Mouse (Mus musculus) adrenal gland, adult 8-10 months (tissue): Measurements from ENCODE around the gene Kdelr1. TPM values are rescaled to one million over a fixed set of nuclear protein-coding genes. Genes with fewer than 3 reads are reported as not detected.
A peak's percentile ranks its signal among the peaks of the same experiment; 100 is the strongest.

ENCODE experiments used
- DNase-seq: peaks from one replicate; pipeline ENCODE4 v3.0.0; 2022
- total RNA-seq, 4 experiments: library from RNA; stranded (reverse); gene quantifications; 2 replicates each; pipeline ENCODE4 v1.2.4; 2022

The Kdelr1 gene
- 100 to 1,000 TPM; 127 to 158 (median 151) TPM for total RNA-seq

GRCm38 (mm10) chr7:45872624-45873023 lies at the start of gene Kdelr1:
TSS of gene Kdelr1 (plus strand) at chr7:45872772.
- peak; percentile 81 for DNase-seq

GRCm38 (mm10) chr7:45824598-45824997 lies 48.0 kb upstream of the Kdelr1 start, which contains the start of gene Kcnj14:
TSS of gene Kcnj14 (minus strand) at chr7:45824782.
- DNase-seq, result no peak

- no peak for DNase-seq
Observed at GRCm38 (mm10) chr7:45826631-45827030, 45.9 kb upstream of the Kdelr1 start.

GRCm38 (mm10) chr7:45830427-45831127 lies 42.0 kb upstream of the Kdelr1 start, which contains the start of gene Grwd1:
TSS of gene Grwd1 (minus strand) at chr7:45830944.
- peak; percentile 81 for DNase-seq

- no peak for DNase-seq
Observed at GRCm38 (mm10) chr7:45831128-45831525, 41.4 kb upstream of the Kdelr1 start.

GRCm38 (mm10) chr7:45832428-45832827 lies 40.1 kb upstream of the Kdelr1 start:
- DNase-seq, result no peak

GRCm38 (mm10) chr7:45833148-45833790 lies 39.3 kb upstream of the Kdelr1 start:
- no peak for DNase-seq

- no peak for DNase-seq
Observed at GRCm38 (mm10) chr7:45833924-45834323, 38.6 kb upstream of the Kdelr1 start.

GRCm38 (mm10) chr7:45842950-45843744 lies 29.4 kb upstream of the Kdelr1 start:
- no peak for DNase-seq

- DNase-seq, result no peak
Observed at GRCm38 (mm10) chr7:45848447-45849027, 24.0 kb upstream of the Kdelr1 start.

GRCm38 (mm10) chr7:45850661-45851060 lies 21.9 kb upstream of the Kdelr1 start:
- DNase-seq, result no peak

GRCm38 (mm10) chr7:45853089-45853488 lies 19.5 kb upstream of the Kdelr1 start:
- no peak for DNase-seq

- no peak for DNase-seq
Observed at GRCm38 (mm10) chr7:45856950-45857901, 15.3 kb upstream of the Kdelr1 start.

- DNase-seq, result no peak
Observed at GRCm38 (mm10) chr7:45859008-45859407, 13.6 kb upstream of the Kdelr1 start.

GRCm38 (mm10) chr7:45862804-45863203 lies 9.8 kb upstream of the Kdelr1 start:
- no peak for DNase-seq

GRCm38 (mm10) chr7:45864435-45864834 lies 8.1 kb upstream of the Kdelr1 start:
- DNase-seq, result no peak

- peak; percentile 87 for DNase-seq
Observed at GRCm38 (mm10) chr7:45865925-45866910, 6.4 kb upstream of the Kdelr1 start.

GRCm38 (mm10) chr7:45867871-45868270 lies 4.7 kb upstream of the Kdelr1 start:
- DNase-seq, result no peak

GRCm38 (mm10) chr7:45869107-45869670 lies 3.4 kb upstream of the Kdelr1 start:
- no peak for DNase-seq

- no peak for DNase-seq
Observed at GRCm38 (mm10) chr7:45869787-45870186, 2.8 kb upstream of the Kdelr1 start.
